Mouse (Mus musculus): Measurements from ENCODE around the gene Gm20388.

Gm20388 gene

DNA sequence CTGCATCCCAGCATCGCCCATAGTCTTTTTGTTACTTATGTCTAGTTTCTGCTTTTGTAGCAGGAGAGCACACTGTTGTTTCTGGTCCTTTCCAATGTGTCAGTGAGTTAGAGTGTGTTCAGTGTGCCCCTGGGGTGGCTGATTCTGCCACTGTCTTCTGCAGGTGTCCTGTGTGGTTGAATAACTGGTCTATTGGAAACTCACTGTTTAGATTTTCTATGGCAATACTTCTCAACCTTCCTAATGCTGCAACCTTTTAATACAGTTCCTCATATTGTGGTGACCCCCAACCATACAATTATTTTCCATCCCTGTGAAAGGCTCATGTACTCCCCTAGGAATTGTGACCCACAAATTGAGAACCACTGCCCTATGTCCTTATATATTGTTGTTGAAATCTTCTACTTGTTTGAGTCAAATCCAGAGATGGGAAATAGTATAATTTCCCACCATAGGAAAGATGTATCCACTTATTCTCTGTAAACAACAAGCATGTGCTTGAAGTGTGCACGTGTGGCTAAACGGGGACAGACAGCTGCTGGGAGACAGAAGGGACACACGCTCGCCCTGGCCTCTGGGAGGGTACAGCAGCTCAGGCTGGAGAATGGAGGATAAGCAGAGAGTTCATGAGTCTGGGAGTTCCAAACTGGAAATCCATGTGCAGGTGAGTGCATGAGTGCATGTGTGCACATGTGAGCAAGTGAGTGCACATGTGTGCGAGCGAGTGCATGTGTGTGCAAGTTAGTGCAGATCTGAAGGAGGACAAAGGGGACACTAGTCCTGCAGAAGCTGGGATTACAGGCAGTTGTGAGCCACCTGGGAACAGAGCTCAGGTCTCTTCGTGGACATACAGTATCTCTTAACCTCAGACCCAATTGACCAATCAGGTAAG lies 1931.7 kb downstream of the Gm20388 start:
- no peak for DNase-seq (ENCODE audit: low spot score)

DNA sequence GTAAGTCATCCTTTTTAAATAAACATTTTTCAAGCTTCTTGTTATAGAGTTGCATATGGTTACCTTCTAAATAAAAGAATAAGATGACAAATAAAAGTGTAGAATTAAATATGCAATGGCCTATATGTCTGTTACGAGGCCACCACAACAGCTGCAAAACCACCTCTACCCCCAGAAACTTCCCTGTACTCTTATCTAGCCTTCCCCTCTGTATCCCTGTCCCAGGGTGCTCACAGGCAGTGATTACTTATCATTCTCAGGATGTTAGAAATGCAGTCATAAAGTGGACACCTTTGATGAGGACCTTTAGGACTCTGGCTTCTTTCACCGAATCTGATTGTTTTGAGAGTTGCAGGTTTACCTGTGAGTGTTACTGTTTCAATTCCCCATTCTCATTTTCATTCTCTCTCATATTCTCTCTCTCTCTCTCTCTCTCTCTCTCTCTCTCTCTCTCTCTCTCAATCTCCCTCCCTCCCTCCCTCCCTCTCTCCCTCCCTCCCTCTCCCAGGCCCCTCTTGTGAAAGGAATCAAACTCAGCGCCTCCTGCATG lies 1932.6 kb downstream of the Gm20388 start:
- no peak for DNase-seq (ENCODE audit: low spot score)

DNA sequence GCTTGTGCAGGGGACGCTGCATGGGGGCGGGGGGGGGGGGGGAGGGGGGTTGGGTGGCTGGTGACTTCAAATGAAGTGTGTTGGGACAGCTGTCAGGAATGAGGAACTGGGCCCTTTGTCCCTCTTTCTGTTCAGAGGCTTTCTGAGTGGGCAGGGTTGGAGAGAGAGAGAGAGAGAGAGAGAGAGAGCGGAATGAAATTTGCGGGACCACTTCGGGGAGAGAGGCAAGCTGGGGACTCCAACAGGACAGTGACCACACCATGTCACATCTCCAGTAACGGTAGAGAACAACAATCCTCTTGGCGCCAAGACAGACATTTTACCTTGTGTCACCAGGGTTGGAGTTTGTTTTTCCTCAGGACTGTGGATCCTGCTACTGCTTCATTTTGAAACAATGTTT lies 1934.1 kb downstream of the Gm20388 start:
- DNase-seq (ENCODE audit: low spot score) = no peak

DNA sequence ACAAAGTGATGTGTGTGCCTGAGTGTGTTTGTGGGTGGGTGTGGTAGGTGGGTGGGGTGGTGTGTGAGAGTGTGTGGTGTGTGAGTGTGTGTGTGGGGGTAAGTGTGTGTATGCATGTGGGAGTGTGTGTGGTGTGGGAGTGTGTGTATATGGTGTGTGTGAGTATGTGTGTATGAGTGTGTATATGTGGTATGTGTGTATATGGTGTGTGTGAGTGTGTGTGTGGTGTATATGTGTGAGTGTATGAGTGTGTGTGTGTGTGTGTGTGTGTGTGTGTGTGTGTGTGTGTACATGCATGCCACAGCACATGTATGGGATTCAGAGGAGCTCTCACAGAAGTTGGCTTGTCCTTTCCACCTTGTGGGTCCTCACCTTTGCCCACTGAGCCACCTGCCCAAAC lies 1936.2 kb downstream of the Gm20388 start:
- no peak for DNase-seq (ENCODE audit: low spot score)

DNA sequence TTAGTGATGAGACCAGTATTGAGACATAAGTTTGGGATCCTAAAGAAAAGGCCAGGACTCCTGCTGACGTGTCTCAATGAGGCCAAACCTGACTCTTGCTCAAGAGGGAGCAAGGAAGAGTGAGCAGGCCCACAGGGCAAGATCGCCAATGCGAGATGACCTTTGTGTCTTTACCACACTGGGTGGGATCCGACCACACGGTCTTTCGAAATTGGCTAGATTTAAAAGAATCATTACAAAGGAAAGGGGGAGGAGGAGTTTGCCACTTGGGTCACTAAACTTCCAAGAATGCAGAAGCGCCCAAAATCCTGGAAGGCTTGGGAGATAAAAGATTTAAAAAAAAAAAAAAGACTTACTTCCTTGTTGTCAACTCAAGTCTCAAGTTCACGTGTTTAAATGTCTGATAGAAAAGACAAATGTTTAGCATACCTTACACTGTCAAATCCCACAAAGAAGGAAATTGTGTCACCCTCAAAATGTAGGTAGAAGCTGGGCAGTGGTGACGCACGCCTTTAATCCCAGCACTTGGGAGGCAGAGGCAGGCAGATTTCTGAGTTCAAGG lies 1936.7 kb downstream of the Gm20388 start:
- DNase-seq (ENCODE audit: low spot score) = no peak

DNA sequence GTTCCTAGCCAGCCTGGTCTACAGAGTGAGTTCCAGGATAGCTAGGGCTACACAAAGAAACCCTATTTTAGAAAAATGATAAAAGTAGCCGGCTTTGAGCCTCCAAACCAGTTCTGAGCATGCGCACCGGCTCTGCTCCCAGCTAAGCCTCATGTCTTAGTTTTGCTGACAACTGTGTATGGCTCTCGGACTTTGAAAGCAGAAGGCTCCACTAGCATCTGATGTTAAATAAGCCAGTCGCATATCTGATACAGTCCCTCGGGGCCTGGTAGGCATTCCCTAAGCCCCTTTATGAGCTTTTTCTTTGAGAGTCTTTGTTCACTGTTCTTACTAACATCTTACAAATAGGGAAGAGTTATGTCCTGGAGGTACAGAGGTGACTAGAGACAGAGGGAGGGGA lies 1937.3 kb downstream of the Gm20388 start:
- DNase-seq (ENCODE audit: low spot score) = peak; percentile 80

DNA sequence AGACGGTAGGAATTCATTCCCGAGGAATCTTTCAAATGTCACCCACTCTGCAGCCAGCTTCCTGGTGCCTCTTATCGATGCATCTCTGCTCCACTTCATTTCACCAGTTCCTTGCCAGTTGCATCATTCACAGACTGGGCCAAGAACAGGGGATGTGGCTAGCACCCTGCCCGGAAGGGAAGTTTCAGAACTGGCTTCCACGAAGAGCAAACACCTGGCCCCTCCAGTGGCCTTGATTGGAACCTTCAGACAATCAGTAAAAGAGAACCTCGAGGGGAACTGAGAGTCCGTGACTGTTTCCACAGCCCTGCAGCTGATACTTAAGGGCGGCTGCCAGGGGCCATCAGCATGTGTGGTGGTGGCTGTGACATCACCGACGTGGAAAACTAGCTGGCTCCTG lies 1937.9 kb downstream of the Gm20388 start:
- peak; percentile 91 for DNase-seq (ENCODE audit: low spot score)

DNA sequence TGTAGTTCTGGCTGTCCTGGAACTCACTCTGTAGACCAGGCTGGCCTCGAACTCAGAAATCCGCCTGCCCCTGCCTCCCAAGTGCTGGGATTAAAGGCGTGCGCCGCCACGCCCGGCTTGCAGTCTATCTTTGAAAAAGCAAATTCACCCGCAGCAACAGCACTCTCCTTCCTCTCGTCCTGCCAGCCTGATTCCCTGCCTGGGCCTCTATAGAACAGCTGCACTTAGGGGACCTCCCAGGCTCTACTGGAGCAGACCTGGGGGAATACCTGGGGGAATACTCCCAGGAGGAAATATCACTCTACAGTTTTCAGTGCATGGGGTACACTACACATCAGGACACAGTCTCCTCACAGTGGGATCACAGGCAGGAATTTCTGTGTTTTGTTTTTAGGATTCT lies 1938.7 kb downstream of the Gm20388 start:
- DNase-seq (ENCODE audit: low spot score) = peak; percentile 41

DNA sequence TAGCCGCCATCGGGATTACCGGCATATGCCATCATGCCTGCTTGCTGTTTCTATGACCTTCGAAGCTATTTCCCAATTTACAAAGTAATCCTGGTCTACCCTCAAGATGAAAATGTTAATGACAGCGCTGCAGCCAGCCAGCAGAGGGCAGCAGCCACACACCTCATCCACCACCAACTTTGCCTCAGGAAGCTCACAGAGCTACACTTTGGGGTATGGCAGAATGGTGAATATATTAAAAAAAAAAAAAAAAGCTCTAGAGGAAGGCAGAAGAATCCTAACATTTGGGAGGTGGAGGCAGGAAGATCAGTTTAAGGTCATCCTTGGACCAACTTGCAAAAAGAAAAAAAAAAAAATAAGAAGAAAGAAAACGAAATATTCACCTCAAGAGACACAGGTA lies 1939.4 kb downstream of the Gm20388 start:
- DNase-seq (ENCODE audit: low spot score) = peak; percentile 95

DNA sequence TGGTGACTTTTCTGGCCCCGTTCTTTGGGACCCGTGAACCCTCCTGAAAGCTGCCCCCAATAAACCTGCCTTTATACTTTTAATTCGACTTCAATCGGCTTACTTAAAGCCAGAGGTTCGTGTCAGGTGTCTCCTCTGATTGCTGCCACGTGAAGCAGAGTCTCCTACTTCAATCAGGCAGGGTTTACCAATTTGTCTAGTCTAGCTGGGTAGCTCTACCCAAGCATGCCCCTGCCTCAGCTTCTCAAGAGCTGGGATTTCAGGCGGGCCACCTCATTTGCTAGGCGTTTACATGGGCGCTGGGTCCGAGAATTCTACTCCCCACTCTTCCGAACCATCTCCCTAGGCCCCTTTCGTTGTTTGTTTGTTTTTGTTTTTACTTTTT lies 1939.8 kb downstream of the Gm20388 start:
- peak; percentile 51 for DNase-seq (ENCODE audit: low spot score)

DNA sequence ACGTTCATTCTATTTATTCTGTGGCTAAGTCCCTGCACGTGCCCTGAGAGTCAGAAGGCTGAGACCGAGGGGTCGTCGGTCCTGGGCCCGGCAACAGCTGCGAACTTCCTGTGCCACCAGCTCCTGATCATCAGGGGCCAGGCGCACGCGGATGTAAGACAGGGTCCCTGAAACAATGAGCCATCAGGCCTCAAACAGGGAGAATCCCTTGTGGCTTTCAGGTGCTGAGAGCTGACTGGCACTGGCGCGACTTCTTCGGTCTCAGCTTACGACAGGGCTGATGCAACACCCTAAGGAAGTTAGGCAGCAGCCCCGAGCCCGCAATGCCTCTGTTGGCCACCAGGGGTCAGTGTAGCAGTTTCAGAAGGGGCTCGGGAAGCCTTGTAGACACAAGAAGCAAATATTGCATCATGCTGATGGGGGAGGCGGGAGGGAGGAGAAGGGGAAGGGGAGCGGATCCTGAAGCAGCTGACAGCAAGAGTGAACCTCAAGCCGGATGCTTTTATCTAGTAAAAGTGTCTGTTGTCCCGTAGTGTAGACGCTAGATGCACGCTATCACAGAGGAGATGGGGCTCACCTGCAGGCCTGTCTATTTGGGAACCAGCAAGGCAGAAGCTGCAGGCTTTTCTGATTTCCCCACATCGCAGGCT lies 1940.3 kb downstream of the Gm20388 start:
- DNase-seq (ENCODE audit: low spot score) = peak; percentile 100

DNA sequence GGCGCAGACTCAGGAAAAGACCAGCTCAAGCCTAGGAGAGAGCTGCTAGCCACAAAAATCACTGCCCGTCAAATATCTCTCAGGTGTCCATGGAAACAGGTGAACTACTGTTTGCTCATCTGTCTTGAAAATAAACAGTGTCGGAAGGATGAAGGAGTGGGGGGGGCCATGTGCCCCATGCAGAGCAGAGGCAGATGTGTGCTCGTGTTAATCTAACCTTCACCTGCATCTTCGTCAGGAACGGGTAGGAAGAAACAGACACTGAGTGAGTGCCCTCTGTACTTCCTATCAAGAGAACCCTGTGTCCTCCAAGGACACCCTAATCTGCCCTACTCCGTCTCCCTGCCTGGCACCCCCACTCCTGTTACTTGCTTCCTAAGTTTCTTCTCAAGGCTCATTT lies 1941.1 kb downstream of the Gm20388 start:
- no peak for DNase-seq (ENCODE audit: low spot score)

DNA sequence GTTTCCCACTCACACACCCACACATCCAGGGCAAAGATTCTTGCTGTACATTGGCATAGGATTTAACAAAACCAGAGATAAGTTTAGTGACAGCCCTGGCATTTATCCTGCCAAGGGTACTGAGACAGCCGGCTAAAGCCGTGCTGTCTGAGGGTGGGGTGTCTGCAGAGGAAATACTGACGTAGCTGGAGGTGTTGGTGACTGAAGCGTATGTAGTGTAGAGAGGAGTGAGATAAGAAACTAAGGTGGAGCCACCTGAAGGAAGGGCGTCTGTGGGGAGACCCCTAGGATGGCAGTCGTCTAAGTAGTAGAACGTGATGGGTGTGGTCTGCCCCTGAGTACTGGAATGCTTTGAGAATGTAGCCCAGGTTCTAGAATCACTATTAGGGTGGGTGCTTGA lies 1941.8 kb downstream of the Gm20388 start:
- DNase-seq (ENCODE audit: low spot score) = no peak

DNA sequence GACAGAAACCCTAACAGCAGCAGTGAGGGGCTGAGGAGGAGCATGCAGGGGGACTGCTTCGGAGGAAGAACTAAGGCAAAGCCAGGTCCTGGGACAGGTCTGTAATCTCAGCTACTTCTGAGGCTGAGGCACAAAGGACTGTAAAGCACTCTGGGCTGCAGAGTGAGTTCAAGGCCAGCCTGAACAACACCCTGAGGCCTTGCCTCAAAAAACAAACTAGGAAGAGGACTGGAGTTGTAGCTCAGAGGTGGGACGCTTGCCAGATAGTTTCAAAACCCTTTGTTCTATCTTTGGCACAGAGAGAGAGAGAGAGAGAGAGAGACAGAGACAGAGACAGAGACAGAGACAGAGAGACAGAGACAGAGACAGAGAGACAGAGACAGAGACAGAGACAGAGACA lies 1942.9 kb downstream of the Gm20388 start:
- DNase-seq (ENCODE audit: low spot score) = no peak

DNA sequence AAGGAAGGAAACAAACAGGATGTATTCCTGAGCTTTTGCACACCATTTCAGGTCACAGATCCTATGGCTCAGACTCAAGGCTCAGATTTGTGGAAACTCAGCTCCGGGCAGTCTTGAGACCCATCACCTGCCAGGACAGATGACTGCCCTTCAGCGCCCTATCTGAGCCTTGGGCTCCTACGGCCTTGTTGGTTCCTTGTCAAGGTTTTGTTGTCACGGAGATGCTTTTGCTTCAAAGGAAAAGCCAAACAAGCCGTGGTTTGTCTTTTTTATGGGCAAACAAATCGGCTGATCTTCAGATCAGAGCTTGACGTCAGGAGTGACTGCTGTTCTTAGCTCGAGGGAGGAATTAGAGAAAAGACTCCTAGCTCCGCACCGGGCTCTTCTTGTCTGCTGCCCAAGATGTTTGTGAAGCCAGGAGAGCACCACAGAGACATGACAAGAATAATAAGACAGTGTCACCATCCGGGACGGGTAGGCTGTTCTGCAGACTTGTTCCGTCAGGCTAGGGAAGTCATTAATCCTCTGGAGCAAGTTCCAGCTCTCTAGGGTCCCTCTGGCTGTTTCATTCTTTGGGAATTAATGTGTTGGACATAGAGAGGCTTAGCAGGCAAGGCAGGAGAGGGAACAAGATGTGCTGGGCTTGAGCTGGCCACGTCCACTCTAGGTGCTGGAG lies 1945.6 kb downstream of the Gm20388 start:
- no peak for DNase-seq (ENCODE audit: low spot score)

DNA sequence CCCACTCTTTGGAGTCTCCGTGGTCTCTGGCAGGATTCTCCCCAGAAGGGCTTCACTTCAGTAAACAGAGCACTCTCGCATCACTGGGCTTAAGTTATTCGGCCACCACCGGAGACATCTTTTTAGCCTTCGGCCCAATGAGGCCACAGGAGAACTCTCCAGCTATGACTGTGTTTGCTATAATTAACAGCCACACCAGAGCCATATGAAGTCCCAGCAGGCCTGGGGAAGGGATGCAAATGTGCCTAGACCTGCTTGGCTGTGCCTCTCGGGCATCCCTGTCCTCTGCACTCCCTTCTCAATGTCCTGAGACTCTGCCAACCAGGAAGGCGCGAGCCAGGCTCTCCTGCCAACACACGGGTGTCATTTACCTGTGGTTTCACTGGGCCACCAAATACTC lies 1946.7 kb downstream of the Gm20388 start:
- DNase-seq (ENCODE audit: low spot score) = no peak

DNA sequence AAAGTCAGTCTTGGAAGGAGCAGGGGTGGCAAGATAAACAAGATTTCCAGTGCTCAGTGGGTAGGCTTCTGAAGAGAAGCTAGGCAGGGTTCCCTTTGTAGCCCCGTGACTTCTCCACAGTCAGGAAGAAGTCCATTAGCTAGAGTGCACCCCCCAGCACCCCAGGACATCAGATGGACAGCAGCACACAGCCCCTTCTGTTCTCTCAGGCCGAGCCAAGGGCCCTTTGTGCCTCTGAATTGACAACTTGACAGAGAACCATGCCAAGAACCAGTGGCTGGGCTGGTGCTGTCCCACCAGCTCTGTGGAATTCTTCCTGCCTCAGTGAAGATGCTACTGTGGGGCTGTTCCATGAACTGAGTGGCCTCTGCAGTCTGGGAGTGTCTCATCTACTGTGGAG lies 1947.1 kb downstream of the Gm20388 start:
- no peak for DNase-seq (ENCODE audit: low spot score)

DNA sequence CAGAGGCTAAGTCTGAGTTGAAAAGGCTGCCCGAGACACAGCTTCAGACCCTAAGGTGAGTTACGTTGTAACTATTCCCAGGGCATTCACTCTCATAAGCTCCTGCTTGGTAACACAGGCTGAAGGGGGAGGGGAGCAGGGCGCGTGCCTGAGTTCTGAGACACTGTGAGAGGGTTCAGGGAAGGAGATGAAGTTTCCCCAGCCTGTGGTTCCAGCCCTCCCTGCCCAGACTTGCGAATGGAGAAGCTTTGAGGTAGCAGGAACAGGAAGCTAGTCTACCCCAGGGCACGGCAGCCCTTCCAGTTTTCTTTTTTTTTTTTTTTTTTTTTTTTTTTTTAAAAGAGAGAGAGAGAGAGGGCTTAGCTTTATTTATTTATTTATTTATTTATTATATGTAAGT lies 1950.6 kb downstream of the Gm20388 start:
- peak; percentile 77 for DNase-seq (ENCODE audit: low spot score)

DNA sequence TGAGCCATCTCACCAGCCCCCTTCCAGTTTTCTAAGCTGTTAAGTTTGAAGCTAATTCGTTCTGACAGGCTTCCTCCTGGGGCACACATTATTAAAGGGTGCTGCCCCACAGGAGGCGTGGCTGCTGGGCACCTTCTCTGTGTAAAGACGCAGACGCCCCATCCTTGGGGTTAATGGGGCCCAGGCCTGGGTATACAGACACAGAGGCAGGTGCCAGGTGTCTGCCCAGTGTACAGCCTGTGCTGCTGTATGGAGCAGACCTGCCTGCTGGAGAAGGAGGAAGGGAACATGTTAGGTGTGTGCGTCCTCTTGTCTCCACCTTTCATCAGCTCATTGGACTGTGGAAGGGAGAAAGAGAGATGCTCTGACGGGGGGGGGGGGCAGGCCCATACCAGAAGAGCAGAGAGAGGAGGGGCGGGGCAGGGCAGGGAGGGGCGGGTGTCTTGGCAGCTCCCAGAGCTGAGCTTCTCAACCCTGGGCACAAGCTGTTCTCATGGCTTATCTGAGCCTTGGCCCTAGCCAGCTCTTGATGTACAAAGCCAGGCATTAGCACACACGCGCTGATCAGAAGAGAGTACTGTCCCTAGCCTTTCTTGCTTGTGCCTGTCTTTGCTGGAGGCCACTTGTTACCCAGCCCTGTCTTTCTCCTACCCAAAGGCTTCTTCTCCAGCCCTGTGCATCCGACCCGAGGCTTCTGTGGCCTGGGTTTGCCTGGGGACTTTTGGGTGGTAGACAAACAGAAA lies 1951.3 kb downstream of the Gm20388 start:
- DNase-seq (ENCODE audit: low spot score) = peak; percentile 92

DNA sequence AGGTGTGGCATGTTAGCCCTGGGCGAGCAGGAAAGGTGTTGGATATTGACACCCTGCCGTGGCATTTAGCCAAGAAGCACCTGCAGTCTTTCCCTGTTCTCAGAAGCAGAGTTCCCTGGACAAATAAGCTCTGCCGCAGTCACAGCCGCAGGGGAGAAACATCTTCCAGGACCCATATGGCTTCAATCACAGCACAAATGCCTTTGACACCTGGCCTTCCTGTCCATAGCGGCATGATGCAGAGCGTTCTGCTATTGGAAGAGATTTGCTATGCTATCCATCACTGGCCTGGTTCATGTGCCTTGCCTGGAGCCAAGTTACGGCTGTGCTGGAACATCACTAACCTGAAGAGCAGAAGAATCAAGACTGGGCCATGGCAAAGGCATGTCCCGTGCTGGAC lies 1954.7 kb downstream of the Gm20388 start:
- DNase-seq (ENCODE audit: low spot score) = no peak

DNA sequence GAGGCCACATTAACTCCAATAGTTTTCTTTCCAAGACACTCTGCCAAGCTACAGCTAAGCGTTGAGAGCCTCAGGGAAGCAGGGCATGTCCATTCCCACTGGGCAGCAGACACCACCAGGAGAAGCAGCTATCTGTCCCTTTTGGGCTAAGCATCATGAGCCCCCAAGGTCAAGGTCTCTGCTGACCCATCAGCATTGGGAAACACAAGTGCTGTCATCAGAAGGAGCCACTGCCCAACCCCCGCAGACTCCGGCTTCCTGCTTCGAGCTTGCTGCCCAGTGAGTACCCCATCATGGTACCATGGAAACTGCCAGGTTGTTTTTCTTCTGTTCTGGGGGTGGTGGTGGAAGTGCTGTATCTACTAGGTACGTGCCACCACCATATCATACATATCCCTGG lies 1957.6 kb downstream of the Gm20388 start:
- no peak for DNase-seq (ENCODE audit: low spot score)

DNA sequence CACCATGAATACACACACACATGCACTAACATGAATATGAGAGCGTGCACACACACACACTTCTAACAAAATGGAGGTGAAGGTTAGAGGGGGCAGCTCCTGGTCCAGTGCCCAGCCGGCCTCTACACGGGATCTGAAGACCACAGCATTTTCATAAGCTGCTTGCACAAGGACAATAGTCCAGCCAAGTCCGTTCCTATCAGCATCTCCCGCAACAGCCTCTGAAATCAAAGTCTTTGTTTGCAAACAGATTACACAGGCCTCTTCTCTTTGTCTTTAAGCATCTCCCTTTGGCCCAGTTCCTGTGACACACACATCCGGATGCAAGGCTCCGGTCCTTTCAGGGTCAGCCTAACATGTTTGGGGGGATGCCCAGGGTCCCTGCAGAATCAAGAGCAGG lies 1958.3 kb downstream of the Gm20388 start:
- DNase-seq (ENCODE audit: low spot score) = no peak

All from MN1 (cell line).